Mouse (Mus musculus): Measurements from ENCODE around the gene Gsg1l. TPM values are rescaled to one million over a fixed set of nuclear protein-coding genes. Genes with fewer than 3 reads are reported as not detected.
A peak's percentile ranks its signal among the peaks of the same experiment; 100 is the strongest.

The Gsg1l gene
- polyA plus RNA-seq, 1 experiment from 2014 or later = 5.4 TPM

GRCm38 (mm10) chr7:125899036-125899435 lies 183.2 kb downstream of the Gsg1l start:
- 58% methylated on average over 7 of the region's 7 CpGs for WGBS
- no peak overlapping the region for H3K4me3 ChIP-seq
- no peak overlapping the region for H3K9ac ChIP-seq (replicated peaks)
- H3K9me3 ChIP-seq = no peaks in the 10 kb centered on the region
- no peaks in the 10 kb centered on the region; the same call in 1 of the 2 replicates for H3K4me1 ChIP-seq
- no peak overlapping the region for H3K27ac ChIP-seq (replicated peaks)
- no peaks in the 10 kb centered on the region for H3K36me3 ChIP-seq
- ATAC-seq (replicated peaks) = no peak
- H3K4me2 ChIP-seq (replicated peaks) = no peak overlapping the region
- H3K27me3 ChIP-seq = no peaks in the 10 kb centered on the region

GRCm38 (mm10) chr7:125897059-125897458 lies 185.2 kb downstream of the Gsg1l start:
- Histone ChIP-seq H3K27me3 (no peaks in the 10 kb centered on the region), H3K4me1 (no peaks in the 10 kb centered on the region; the same call in 1 of the 2 replicates), H3K4me2 (replicated peaks) (no peak overlapping the region), H3K9ac (replicated peaks) (no peak overlapping the region), H3K4me3 (no peak overlapping the region), H3K9me3 (no peaks in the 10 kb centered on the region), H3K27ac (replicated peaks) (no peak overlapping the region), H3K36me3 (no peaks in the 10 kb centered on the region)
- WGBS = 84% methylated on average over 4 of the region's 4 CpGs
- no peak for ATAC-seq (replicated peaks)

- no peak overlapping the region for H3K4me2 ChIP-seq (replicated peaks)
- no peak overlapping the region for H3K27ac ChIP-seq (replicated peaks)
- no peak overlapping the region for H3K4me3 ChIP-seq
- 95% methylated on average over 5 of the region's 5 CpGs for WGBS
- H3K9me3 ChIP-seq = no peaks in the 10 kb centered on the region
- no peaks in the 10 kb centered on the region for H3K36me3 ChIP-seq
- no peaks in the 10 kb centered on the region for H3K27me3 ChIP-seq
- ATAC-seq (replicated peaks) = no peak
- H3K9ac ChIP-seq (replicated peaks) = no peak overlapping the region
- no peaks in the 10 kb centered on the region for H3K4me1 ChIP-seq
These were observed 188.6 kb downstream of the Gsg1l start for GRCm38 (mm10) chr7:125893621-125894020.

DNA sequence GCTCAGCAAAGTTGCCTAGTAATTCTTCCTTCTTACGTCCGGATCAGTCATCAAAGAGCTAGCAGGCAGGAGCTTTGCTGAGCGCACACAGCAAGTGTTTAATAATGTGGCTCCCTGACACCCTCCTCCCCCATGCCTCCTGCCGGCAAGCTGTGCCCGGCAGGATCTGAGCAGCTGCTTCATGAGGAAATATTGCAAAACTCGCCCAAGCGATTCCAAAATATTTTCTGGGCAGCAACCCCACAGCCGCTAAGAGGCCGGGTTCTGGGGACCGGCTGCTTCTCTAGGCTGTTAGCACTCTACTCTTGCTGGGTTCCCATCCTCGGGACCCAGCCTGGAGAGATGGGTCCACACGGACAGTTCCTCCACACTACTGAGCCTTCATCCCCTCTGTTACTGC lies 193.8 kb downstream of the Gsg1l start:
- Histone ChIP-seq H3K4me3 (no peak overlapping the region), H3K27ac (replicated peaks) (no peak overlapping the region), H3K36me3 (no peaks in the 10 kb centered on the region), H3K4me2 (replicated peaks) (no peak overlapping the region), H3K9ac (replicated peaks) (no peak overlapping the region), H3K9me3 (no peaks in the 10 kb centered on the region), H3K4me1 (peaks cover 14% of the 10 kb centered on the region), H3K27me3 (no peaks in the 10 kb centered on the region)
- no peak for ATAC-seq (replicated peaks)
- WGBS = 53% methylated on average over 12 of the region's 12 CpGs

GRCm38 (mm10) chr7:125887761-125888160 lies 194.4 kb downstream of the Gsg1l start:
- 92% methylated on average over 5 of the region's 5 CpGs for WGBS
- Histone ChIP-seq H3K4me3 (no peak overlapping the region), H3K4me1 (peaks cover 14% of the 10 kb centered on the region), H3K9me3 (no peaks in the 10 kb centered on the region), H3K36me3 (no peaks in the 10 kb centered on the region), H3K27ac (replicated peaks) (no peak overlapping the region), H3K9ac (replicated peaks) (no peak overlapping the region), H3K4me2 (replicated peaks) (no peak overlapping the region), H3K27me3 (no peaks in the 10 kb centered on the region)
- ATAC-seq (replicated peaks) = no peak

- Histone ChIP-seq H3K36me3 (no peaks in the 10 kb centered on the region), H3K4me1 (peaks cover 14% of the 10 kb centered on the region), H3K27ac (replicated peaks) (no peak overlapping the region), H3K4me2 (replicated peaks) (no peak overlapping the region), H3K9me3 (no peaks in the 10 kb centered on the region), H3K9ac (replicated peaks) (no peak overlapping the region), H3K4me3 (no peak overlapping the region), H3K27me3 (no peaks in the 10 kb centered on the region)
- 85% methylated on average over 4 of the region's 4 CpGs for WGBS
- no peak for ATAC-seq (replicated peaks)
These were observed 195.1 kb downstream of the Gsg1l start for GRCm38 (mm10) chr7:125887124-125887523.

DNA sequence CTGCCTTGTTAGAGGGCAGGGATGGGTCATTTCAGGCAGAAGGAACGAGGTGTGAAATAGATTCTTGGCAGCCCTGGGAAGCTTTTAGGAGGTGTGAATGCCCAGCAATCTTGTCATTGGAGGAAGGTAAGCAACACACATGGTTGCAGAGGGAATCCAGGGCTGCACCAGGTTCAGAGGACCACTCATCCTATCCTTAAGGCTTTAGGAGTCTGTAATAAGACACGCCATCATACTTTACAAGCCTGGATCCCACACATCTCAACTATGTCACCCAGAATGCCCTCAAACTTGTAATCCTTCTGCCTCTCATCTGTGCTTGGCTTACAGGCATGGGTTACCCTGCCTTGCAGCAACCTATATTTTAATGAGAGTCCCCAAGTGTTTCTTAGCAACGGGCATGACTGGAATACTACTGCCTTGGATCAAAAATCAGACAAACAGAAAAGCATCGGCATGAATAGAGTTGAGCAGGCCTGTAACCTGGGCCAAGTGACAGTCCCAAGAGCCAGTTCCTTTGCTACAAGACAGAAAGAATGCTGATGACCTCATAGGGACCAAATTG lies 196.0 kb downstream of the Gsg1l start:
- no peaks in the 10 kb centered on the region for H3K36me3 ChIP-seq
- no peak overlapping the region for H3K9ac ChIP-seq (replicated peaks)
- peaks cover 14% of the 10 kb centered on the region for H3K4me1 ChIP-seq
- no peaks in the 10 kb centered on the region for H3K27me3 ChIP-seq
- H3K9me3 ChIP-seq = no peaks in the 10 kb centered on the region
- no peak overlapping the region for H3K4me2 ChIP-seq (replicated peaks)
- no peak overlapping the region for H3K4me3 ChIP-seq
- H3K27ac ChIP-seq (replicated peaks) = no peak overlapping the region
- WGBS = 42% methylated on average over 4 of the region's 4 CpGs
- peak; percentile 19; the same call in 1 of the 2 replicates for ATAC-seq (replicated peaks)

GRCm38 (mm10) chr7:125883232-125883631 lies 199.0 kb downstream of the Gsg1l start:
- H3K9me3 ChIP-seq = no peaks in the 10 kb centered on the region
- 87% methylated on average over 2 of the region's 2 CpGs for WGBS
- H3K4me3 ChIP-seq = no peak overlapping the region
- no peak overlapping the region for H3K9ac ChIP-seq (replicated peaks)
- no peak for ATAC-seq (replicated peaks)
- no peaks in the 10 kb centered on the region for H3K36me3 ChIP-seq
- no peaks in the 10 kb centered on the region for H3K27me3 ChIP-seq
- no peak overlapping the region for H3K27ac ChIP-seq (replicated peaks)
- H3K4me2 ChIP-seq (replicated peaks) = no peak overlapping the region
- peaks cover 14% of the 10 kb centered on the region for H3K4me1 ChIP-seq

DNA sequence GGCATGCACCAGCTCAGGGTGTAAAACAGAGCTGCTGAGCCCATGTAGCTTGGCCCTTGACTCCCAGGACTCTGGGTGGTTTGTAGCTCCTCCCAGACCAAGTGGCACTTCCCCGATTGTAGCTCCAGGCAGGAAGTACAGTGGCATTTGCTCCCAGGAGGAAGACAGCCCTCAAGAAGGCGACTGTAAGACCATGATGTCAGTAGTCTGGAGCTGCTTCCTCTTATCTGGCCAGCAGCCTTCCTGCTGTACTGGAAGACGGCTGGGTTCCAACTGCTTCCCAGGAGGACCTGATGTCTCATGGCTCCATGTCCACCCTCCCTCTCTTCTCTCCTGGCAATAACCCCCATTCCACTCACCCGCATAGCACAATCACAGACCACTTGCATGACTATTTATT lies 204.2 kb downstream of the Gsg1l start:
- H3K4me1 ChIP-seq = no peaks in the 10 kb centered on the region
- H3K27ac ChIP-seq (replicated peaks) = no peak overlapping the region
- ATAC-seq (replicated peaks) = no peak
- H3K9me3 ChIP-seq = no peaks in the 10 kb centered on the region
- H3K4me3 ChIP-seq = no peak overlapping the region
- H3K4me2 ChIP-seq (replicated peaks) = no peak overlapping the region
- H3K36me3 ChIP-seq = no peaks in the 10 kb centered on the region
- H3K27me3 ChIP-seq = no peaks in the 10 kb centered on the region
- no peak overlapping the region for H3K9ac ChIP-seq (replicated peaks)
- 79% methylated on average over 4 of the region's 4 CpGs for WGBS

DNA sequence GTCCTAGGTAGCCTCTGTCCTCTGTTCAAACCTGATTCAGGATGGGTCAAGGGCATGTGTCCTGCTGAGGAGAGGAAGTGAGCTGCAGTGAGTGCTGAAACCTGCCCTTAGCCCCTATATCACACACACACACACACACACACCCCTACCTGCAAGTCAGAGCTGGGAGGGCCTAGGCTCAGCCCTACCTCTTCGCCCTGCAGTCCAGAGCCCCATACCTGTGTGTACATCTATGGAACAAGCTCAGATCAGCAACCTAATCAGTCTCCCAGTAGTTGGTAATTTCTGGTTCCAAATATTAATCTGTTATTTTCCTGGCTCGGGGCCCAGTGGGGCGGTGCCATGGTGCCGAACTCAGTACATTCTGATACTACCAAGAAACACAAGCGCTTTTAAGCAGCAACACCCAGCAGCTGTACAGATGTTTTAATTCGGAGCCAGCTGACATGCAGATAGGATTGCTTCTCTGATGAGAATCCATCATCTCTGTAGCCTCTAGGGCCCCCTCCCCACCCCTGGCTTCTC lies 208.2 kb downstream of the Gsg1l start:
- H3K9ac ChIP-seq (replicated peaks) = no peak overlapping the region
- no peak overlapping the region for H3K4me3 ChIP-seq
- H3K9me3 ChIP-seq = no peaks in the 10 kb centered on the region
- H3K36me3 ChIP-seq = no peaks in the 10 kb centered on the region
- no peak for ATAC-seq (replicated peaks)
- H3K27ac ChIP-seq (replicated peaks) = no peak overlapping the region
- no peaks in the 10 kb centered on the region for H3K27me3 ChIP-seq
- WGBS = 89% methylated on average over 6 of the region's 6 CpGs
- peaks cover 20% of the 10 kb centered on the region for H3K4me1 ChIP-seq
- H3K4me2 ChIP-seq (replicated peaks) = no peak overlapping the region

GRCm38 (mm10) chr7:125872874-125873273 lies 209.3 kb downstream of the Gsg1l start:
- WGBS = 89% methylated on average over 3 of the region's 3 CpGs
- Histone ChIP-seq H3K9ac (replicated peaks) (no peak overlapping the region), H3K27ac (replicated peaks) (no peak overlapping the region)

GRCm38 (mm10) chr7:125872202-125872580 lies 210.0 kb downstream of the Gsg1l start:
- H3K27ac ChIP-seq (replicated peaks) = peak overlapping the region; percentile 67
- H3K4me1 ChIP-seq = peaks cover 20% of the 10 kb centered on the region
- H3K36me3 ChIP-seq = 0 out of 2 replicates have a peak, but pooled peaks cover 3% of the 10 kb centered on the region
- no peak overlapping the region for H3K9ac ChIP-seq (replicated peaks)
- WGBS = 41% methylated on average over 6 of the region's 6 CpGs
- ATAC-seq (replicated peaks) = peak; percentile 27; the same call in 1 of the 2 replicates
- H3K9me3 ChIP-seq = no peaks in the 10 kb centered on the region
- no peaks in the 10 kb centered on the region for H3K27me3 ChIP-seq
- no peak overlapping the region for H3K4me3 ChIP-seq
- no peak overlapping the region for H3K4me2 ChIP-seq (replicated peaks)

More at GRCm38 (mm10) chr7:125872874-125873273, 209.3 kb downstream of the Gsg1l start:
- no peak overlapping the region for H3K4me3 ChIP-seq
- H3K4me1 ChIP-seq = peaks cover 20% of the 10 kb centered on the region
- no peak for ATAC-seq (replicated peaks)
- no peaks in the 10 kb centered on the region for H3K9me3 ChIP-seq
- H3K27me3 ChIP-seq = no peaks in the 10 kb centered on the region
- 0 out of 2 replicates have a peak, but pooled peaks cover 3% of the 10 kb centered on the region for H3K36me3 ChIP-seq
- H3K4me2 ChIP-seq (replicated peaks) = no peak overlapping the region
